Comparison of ENCODE assay signal across 22 mouse cellular contexts in the genomic region with DNA sequence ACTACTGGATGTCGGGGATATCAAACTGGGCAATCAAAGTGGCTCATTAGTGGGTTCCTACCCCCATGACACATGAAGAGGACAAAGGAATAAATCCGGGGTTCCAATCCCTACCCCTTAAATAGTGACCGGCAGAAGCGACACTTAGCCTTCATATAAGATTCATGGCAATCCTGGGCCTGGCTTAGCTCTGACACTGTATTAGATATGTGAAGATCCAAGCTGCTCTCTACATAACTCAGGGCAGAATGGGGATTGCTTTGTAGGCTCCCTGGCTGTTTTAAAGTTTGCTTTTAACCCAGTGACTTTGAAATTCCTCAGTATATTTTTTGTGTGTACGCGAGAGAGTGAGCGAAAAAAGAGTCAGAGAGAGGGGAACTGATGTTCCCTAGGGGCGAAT.
DNase-seq lines count a peak whose midpoint lies in the region; ATAC-seq and TF ChIP-seq lines count a peak whose summit lies in the region.
"Had no signal": no experiment of that assay in that cellular context is flagged by ENCODE, and none has a peak within 500 bp of the region (broad histone marks: within the 10 kb centered on the region; RNA-seq: fewer than 3 reads in every experiment).

No protein-coding gene starts in this region.

- H3K27me3 ChIP-seq in midbrain, embryonic 14.5 days (ENCODE audit: control insufficient read depth, insufficient read depth, low read length) = no peaks in the 10 kb centered on the region
- no peaks in the 10 kb centered on the region for H3K27me3 ChIP-seq in midbrain, postnatal 0 days (ENCODE audit: insufficient read depth, low read length)
- no peaks in the 10 kb centered on the region for H3K27me3 ChIP-seq in midbrain, embryonic 16.5 days (ENCODE audit: control insufficient read depth, insufficient read depth, low read depth, low read length)
- H3K27me3 ChIP-seq in midbrain, embryonic 11.5 days (ENCODE audit: control insufficient read depth, insufficient read depth, low read length) = no peaks in the 10 kb centered on the region
- H3K27me3 ChIP-seq: embryonic facial prominence, embryonic 12.5 days; forebrain, embryonic 13.5 days; forebrain, embryonic 15.5 days; Patski had no signal

- DNase-seq in midbrain, embryonic 14.5 days = peak; percentile 14
- DNase-seq in midbrain, postnatal 0 days (ENCODE audit: low spot score) = no peak
- no peak for DNase-seq in midbrain, embryonic 11.5 days (ENCODE audit: low spot score, missing footprints)
- peak; percentile 14 for DNase-seq in brain, embryonic 14.5 days (ENCODE audit: low read depth)
- no peak for DNase-seq in cerebellum, adult 8-10 months
- DNase-seq: adrenal gland, adult 8-10 months; adrenal gland, postnatal 14 days; adrenal gland, postnatal 36 days; cerebellum, adult 11 months; cerebellum, adult 18-20 months; cerebellum, adult 9-10 months; cerebellum, postnatal 10 days; cerebellum, postnatal 25 days; forebrain, postnatal 0 days had no signal

- ATAC-seq in midbrain, embryonic 14.5 days (ENCODE audit: low FRiP score, low TSS enrichment) = no peak
- no peak for ATAC-seq in midbrain, postnatal 0 days (ENCODE audit: low FRiP score)
- peak; percentile 62; the same call in 1 of the 2 replicates for ATAC-seq in midbrain, embryonic 16.5 days
- no peak for ATAC-seq in midbrain, embryonic 11.5 days (ENCODE audit: low FRiP score)
- ATAC-seq: activated CD4-positive, CD25-positive, alpha-beta regulatory T cell, adult 4 months; forebrain, embryonic 13.5 days; forebrain, embryonic 15.5 days; forebrain, postnatal 0 days had no signal

- H3K4me3 ChIP-seq in midbrain, embryonic 14.5 days (replicated peaks; ENCODE audit: low read depth, low read length) = no peak overlapping the region
- no peak overlapping the region for H3K4me3 ChIP-seq in midbrain, postnatal 0 days (ENCODE audit: low read depth, low read length)
- H3K4me3 ChIP-seq in midbrain, embryonic 16.5 days (ENCODE audit: low read depth, low read length) = no peak overlapping the region
- H3K4me3 ChIP-seq in midbrain, embryonic 11.5 days (ENCODE audit: low read depth, low read length) = no peak overlapping the region
- H3K4me3 ChIP-seq: embryonic facial prominence, embryonic 10.5 days; embryonic facial prominence, embryonic 12.5 days; forebrain, embryonic 13.5 days; forebrain, embryonic 15.5 days had no signal

- no peak overlapping the region for H3K4me2 ChIP-seq in midbrain, embryonic 14.5 days (ENCODE audit: low read length)
- no peak overlapping the region for H3K4me2 ChIP-seq in midbrain, postnatal 0 days (ENCODE audit: low read depth, low read length, poor library complexity, severe bottlenecking)
- H3K4me2 ChIP-seq in midbrain, embryonic 16.5 days (ENCODE audit: low read length) = no peak overlapping the region
- H3K4me2 ChIP-seq in midbrain, embryonic 11.5 days = no peak overlapping the region
- H3K4me2 ChIP-seq: embryonic facial prominence, embryonic 12.5 days; forebrain, embryonic 13.5 days; forebrain, embryonic 15.5 days had no signal

- H3K9me3 ChIP-seq in midbrain, embryonic 14.5 days (ENCODE audit: control insufficient read depth, low read length) = no peaks in the 10 kb centered on the region
- H3K9me3 ChIP-seq in midbrain, postnatal 0 days (ENCODE audit: low read length) = no peaks in the 10 kb centered on the region
- no peaks in the 10 kb centered on the region for H3K9me3 ChIP-seq in midbrain, embryonic 16.5 days (replicated peaks; ENCODE audit: control insufficient read depth, low read length, poor library complexity, severe bottlenecking)
- no peaks in the 10 kb centered on the region for H3K9me3 ChIP-seq in midbrain, embryonic 11.5 days (ENCODE audit: control insufficient read depth, low read length)
- H3K9me3 ChIP-seq: embryonic facial prominence, embryonic 10.5 days; embryonic facial prominence, embryonic 12.5 days; forebrain, embryonic 13.5 days; forebrain, embryonic 15.5 days; G1E had no signal

- no peaks in the 10 kb centered on the region for H3K4me1 ChIP-seq in midbrain, embryonic 14.5 days (ENCODE audit: control insufficient read depth, insufficient read depth, low read length)
- H3K4me1 ChIP-seq in midbrain, postnatal 0 days (ENCODE audit: insufficient read depth, low read length) = no peaks in the 10 kb centered on the region
- 0 out of 2 replicates have a peak, but pooled peaks cover 2% of the 10 kb centered on the region for H3K4me1 ChIP-seq in midbrain, embryonic 16.5 days (ENCODE audit: control insufficient read depth, insufficient read depth, low read length)
- H3K4me1 ChIP-seq in midbrain, embryonic 11.5 days (ENCODE audit: control insufficient read depth, insufficient read depth, low read length) = no peaks in the 10 kb centered on the region
- H3K4me1 ChIP-seq: embryonic facial prominence, embryonic 10.5 days; embryonic facial prominence, embryonic 12.5 days; forebrain, embryonic 13.5 days; forebrain, embryonic 15.5 days had no signal

- TF ChIP-seq CTCF in midbrain, postnatal 0 days (IDR thresholded peaks at IDR 0.05) = no peak
- no peak for TF ChIP-seq CTCF in brain, embryonic 14.5 days (IDR thresholded peaks at IDR 0.05; ENCODE audit: borderline replicate concordance, extremely low read depth, insufficient read depth, insufficient read length)

- H3K27ac ChIP-seq in midbrain, embryonic 14.5 days (replicated peaks; ENCODE audit: low read depth, low read length) = no peak overlapping the region
- no peak overlapping the region for H3K27ac ChIP-seq in midbrain, postnatal 0 days (ENCODE audit: low read depth, low read length)
- H3K27ac ChIP-seq in midbrain, embryonic 16.5 days (ENCODE audit: low read length) = no peak overlapping the region
- no peak overlapping the region for H3K27ac ChIP-seq in midbrain, embryonic 11.5 days (ENCODE audit: low read depth, low read length)
- H3K27ac ChIP-seq: embryonic facial prominence, embryonic 10.5 days; embryonic facial prominence, embryonic 12.5 days; forebrain, embryonic 13.5 days; forebrain, embryonic 15.5 days had no signal

- TF ChIP-seq POLR2A in brain, embryonic 14.5 days (IDR thresholded peaks at IDR 0.05; ENCODE audit: borderline replicate concordance, extremely low read depth, insufficient read depth, insufficient read length, poor library complexity, severe bottlenecking) = no peak

- WGBS in midbrain, embryonic 14.5 days = 81% methylated on average over 8 of the region's 8 CpGs
- 75% methylated on average over 8 of the region's 8 CpGs for whole genome bisulfite sequencing in midbrain, postnatal 0 days
- WGBS in midbrain, embryonic 16.5 days = 78% methylated on average over 8 of the region's 8 CpGs
- WGBS in midbrain, embryonic 11.5 days = 86% methylated on average over 8 of the region's 8 CpGs

- H3K9ac ChIP-seq in midbrain, embryonic 14.5 days (replicated peaks; ENCODE audit: low read length) = no peak overlapping the region
- no peak overlapping the region for H3K9ac ChIP-seq in midbrain, postnatal 0 days (replicated peaks; ENCODE audit: low read length, poor library complexity, severe bottlenecking)
- H3K9ac ChIP-seq in midbrain, embryonic 16.5 days (ENCODE audit: low read depth, low read length) = no peak overlapping the region
- H3K9ac ChIP-seq in midbrain, embryonic 11.5 days (ENCODE audit: low read length) = no peak overlapping the region
- H3K9ac ChIP-seq: embryonic facial prominence, embryonic 12.5 days; forebrain, embryonic 13.5 days; forebrain, embryonic 15.5 days; forebrain, postnatal 0 days had no signal

- H3K36me3 ChIP-seq in midbrain, embryonic 14.5 days (ENCODE audit: control insufficient read depth, insufficient read depth, low read length) = no peaks in the 10 kb centered on the region
- no peaks in the 10 kb centered on the region for H3K36me3 ChIP-seq in midbrain, postnatal 0 days (ENCODE audit: insufficient read depth, low read length)
- H3K36me3 ChIP-seq in midbrain, embryonic 16.5 days (ENCODE audit: control insufficient read depth, insufficient read depth, low read length) = no peaks in the 10 kb centered on the region
- H3K36me3 ChIP-seq in midbrain, embryonic 11.5 days (ENCODE audit: control insufficient read depth, insufficient read depth, low read length) = no peaks in the 10 kb centered on the region
- H3K36me3 ChIP-seq: embryonic facial prominence, embryonic 10.5 days; embryonic facial prominence, embryonic 12.5 days; forebrain, embryonic 15.5 days; G1E had no signal

Comparison
In these comparisons a context has a peak if more than half of its experiments do, and no peak if none do; other contexts are left out.
1. DNase-seq: peak in midbrain, embryonic 14.5 days (single experiment) and brain, embryonic 14.5 days (single experiment); none in midbrain, postnatal 0 days (single experiment), midbrain, embryonic 11.5 days (single experiment) and cerebellum, adult 8-10 months (single experiment).